Mouse (Mus musculus) layer of hippocampus, adult 9-10 months (tissue): ENCODE data around the gene Ero1l.

ENCODE experiments used
- DNase-seq: peaks from one replicate; pipeline ENCODE4 v3.0.0; 2022; ENCODE audit warnings: low spot score

Gene Ero1l

GRCm38 (mm10) chr14:45304389-45304788, 14.2 kb downstream of the Ero1l start:
- no peak for DNase-seq

GRCm38 (mm10) chr14:45303939-45304338, 14.6 kb downstream of the Ero1l start:
- no peak for DNase-seq

GRCm38 (mm10) chr14:45291608-45292007, 27.0 kb downstream of the Ero1l start:
- DNase-seq, result no peak

- DNase-seq, result no peak
These were observed 36.5 kb downstream of the Ero1l start for GRCm38 (mm10) chr14:45282066-45282465.

- no peak for DNase-seq
These were observed 42.8 kb downstream of the Ero1l start for GRCm38 (mm10) chr14:45275816-45276215.

DNA sequence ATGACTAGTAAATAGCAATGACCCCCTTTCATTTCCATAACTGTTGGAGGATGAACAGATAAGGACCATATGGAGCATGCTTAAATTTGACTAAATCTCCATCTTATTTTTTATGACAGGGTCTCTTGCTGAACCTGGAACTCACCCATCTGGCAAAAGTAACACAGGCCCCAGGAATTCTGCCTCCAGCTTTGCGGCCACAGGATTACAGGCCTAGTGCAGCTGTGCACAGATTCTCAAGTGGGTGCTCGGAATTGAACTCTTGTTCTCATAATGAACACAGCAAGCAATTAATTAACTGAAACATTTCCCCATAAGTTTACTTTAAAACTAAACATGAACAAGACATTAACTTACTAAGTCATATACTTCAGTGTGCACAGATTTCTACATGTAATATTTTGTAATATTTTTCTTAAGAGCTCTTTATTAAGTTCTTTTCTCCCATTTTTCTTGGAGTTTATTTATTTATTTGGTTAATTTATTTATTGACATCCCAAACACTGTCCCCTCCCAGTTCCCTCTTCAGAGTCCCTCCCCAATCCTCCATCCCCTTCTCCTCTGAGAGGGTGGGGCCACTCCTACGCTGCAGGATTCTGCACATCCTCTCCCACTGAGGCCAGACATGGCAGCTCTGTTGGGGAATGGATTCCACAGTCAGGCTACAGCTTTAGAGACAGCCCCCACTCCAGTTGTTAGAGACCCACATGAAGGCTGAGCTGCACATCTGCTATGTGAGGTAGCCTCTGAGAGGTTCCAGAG, 54.6 kb downstream of the Ero1l start:
- DNase-seq, result no peak

DNA sequence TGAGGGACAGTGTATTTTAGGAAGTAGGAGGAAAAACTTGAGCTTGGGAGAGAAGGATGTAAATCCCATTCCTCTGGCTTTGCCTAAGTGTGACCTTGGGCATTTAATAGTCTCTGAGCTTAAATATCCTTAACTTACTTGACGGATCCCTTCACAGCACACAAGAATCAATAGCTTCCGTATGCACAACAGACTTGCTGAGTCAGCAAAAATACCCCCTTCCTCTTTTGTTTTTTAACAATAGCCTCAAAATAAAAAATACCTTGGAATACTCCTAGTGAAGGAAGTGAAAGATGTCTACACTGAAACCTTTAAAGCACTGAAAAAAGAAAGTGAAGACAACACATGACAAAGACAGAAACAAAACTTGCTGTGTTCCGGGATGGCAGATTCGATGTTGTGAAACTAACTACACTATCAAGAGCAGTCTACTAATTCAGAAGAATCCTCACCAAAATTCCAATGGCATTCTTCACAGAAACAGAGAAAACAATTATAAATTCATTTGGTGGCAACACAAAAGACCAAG, 67.0 kb downstream of the Ero1l start:
- no peak for DNase-seq

DNA sequence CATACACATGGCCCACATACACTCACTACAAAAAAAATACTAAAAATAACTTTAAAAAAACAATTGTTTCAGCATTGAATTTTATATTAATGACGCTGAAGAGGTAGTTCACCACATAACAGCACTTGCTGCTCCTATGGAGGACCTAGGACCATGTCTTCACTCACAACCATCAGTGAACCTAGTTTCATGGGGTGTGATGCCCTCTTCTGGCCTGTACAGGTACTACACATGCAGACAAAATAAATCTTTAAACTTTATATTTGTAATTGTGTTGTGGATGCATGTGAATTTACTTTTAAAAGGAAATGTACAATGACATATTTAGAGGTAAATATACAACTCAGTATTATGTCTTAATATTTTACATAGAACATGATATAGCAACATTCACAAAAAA, 77.0 kb downstream of the Ero1l start:
- no peak for DNase-seq

- no peak for DNase-seq
These were observed 79.5 kb downstream of the Ero1l start for GRCm38 (mm10) chr14:45239042-45239441.
